In the genomic region with DNA sequence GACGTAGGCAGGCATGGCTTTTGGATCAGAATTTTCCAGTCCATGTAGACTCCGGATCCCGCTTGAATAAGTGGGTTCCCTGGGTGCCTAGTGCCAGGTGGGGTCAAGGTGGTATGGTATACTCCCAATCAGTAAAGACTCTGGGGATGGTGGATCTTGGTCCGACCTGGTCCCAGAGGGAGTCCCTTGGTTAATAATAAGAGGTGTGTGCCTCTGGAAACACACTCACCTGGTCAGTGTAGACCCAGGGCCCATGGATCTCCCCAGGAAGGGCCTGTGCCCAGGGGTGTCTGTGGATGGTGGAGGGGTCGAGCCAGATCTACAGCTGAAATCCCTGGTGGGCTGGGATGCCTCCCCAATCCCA, we compare ENCODE assay signal across 8 mouse cellular contexts. TPM values are rescaled to one million over a fixed set of nuclear protein-coding genes. Genes with fewer than 3 reads are reported as not detected.
DNase-seq lines count a peak whose midpoint lies in the region; ATAC-seq and TF ChIP-seq lines count a peak whose summit lies in the region.

No protein-coding gene starts in this region.

- H3K9me3 ChIP-seq in limb, embryonic 14.5 days (ENCODE audit: control insufficient read depth, low read length), result no peaks in the 10 kb centered on the region
- H3K9me3 ChIP-seq in stomach, embryonic 15.5 days, result no peaks in the 10 kb centered on the region

- no peak for DNase-seq in frontal cortex, postnatal 25 days (ENCODE audit: low spot score in 2 of 2)
- DNase-seq in spleen, adult 2 months (ENCODE audit: low read depth in 1 of 2, low spot score in 2 of 2), result no peak
- no peak for DNase-seq in spleen, postnatal 4 days (ENCODE audit: low spot score in 2 of 2)
- no peak for DNase-seq in limb, embryonic 14.5 days (ENCODE audit: low spot score)
- DNase-seq in right cerebral cortex, postnatal 14 days, result no peak
- no peak for DNase-seq in layer of hippocampus, postnatal 10 days (ENCODE audit: low spot score in 2 of 2)

- peak; percentile 5; the same call in 1 of the 2 replicates for ATAC-seq in frontal cortex, adult (ENCODE audit: low TSS enrichment)
- ATAC-seq in limb, embryonic 14.5 days (ENCODE audit: low FRiP score, low read depth), result no peak
- no peak for ATAC-seq in stomach, embryonic 15.5 days (ENCODE audit: insufficient read depth, low FRiP score, low read depth)

- no peak for TF ChIP-seq POLR2A in spleen, adult 2 months (IDR thresholded peaks at IDR 0.05; ENCODE audit: low read depth, low read length)
- TF ChIP-seq POLR2A in limb, embryonic 14.5 days (IDR thresholded peaks at IDR 0.05; ENCODE audit: borderline replicate concordance, extremely low read depth, insufficient read depth, insufficient read length), result no peak

- H3K4me3 ChIP-seq in spleen, adult 2 months (ENCODE audit: extremely low read depth, insufficient read depth, insufficient read length), result peak overlapping the region; percentile 97
- H3K4me3 ChIP-seq in limb, embryonic 14.5 days (replicated peaks; ENCODE audit: low read length), result peak overlapping the region; percentile 87
- H3K4me3 ChIP-seq in stomach, embryonic 15.5 days (replicated peaks), result peak overlapping the region; percentile 90

- peak overlapping the region; percentile 74; the same call in 1 of the 2 replicates for H3K27ac ChIP-seq in spleen, adult 2 months (ENCODE audit: insufficient read depth, low read length)
- H3K27ac ChIP-seq in limb, embryonic 14.5 days (replicated peaks; ENCODE audit: low read depth, low read length), result 0 out of 2 replicates have a peak overlapping the region, but pooled peaks have one; percentile 90
- peak overlapping the region; percentile 87 for H3K27ac ChIP-seq in stomach, embryonic 15.5 days

- H3K36me3 ChIP-seq in spleen, adult 2 months (ENCODE audit: control insufficient read depth, insufficient read depth, low read length), result peaks cover 10% of the 10 kb centered on the region
- peaks cover 29% of the 10 kb centered on the region for H3K36me3 ChIP-seq in limb, embryonic 14.5 days (ENCODE audit: control insufficient read depth, insufficient read depth, low read length)
- H3K36me3 ChIP-seq in stomach, embryonic 15.5 days, result peaks cover 25% of the 10 kb centered on the region

- peak overlapping the region; percentile 80 for H3K9ac ChIP-seq in limb, embryonic 14.5 days (ENCODE audit: low read depth, low read length, severe bottlenecking)
- H3K9ac ChIP-seq in stomach, embryonic 15.5 days, result peak overlapping the region; percentile 85

- 51% methylated on average over 5 of the region's 5 CpGs for WGBS in spleen, adult 2 months
- WGBS in limb, embryonic 14.5 days, result 50% methylated on average over 5 of the region's 5 CpGs
- 49% methylated on average over 5 of the region's 5 CpGs for WGBS in stomach, embryonic 15.5 days

- peaks cover 6% of the 10 kb centered on the region for H3K4me1 ChIP-seq in spleen, adult 2 months (ENCODE audit: control insufficient read depth, insufficient read depth, insufficient read length)
- peaks cover 19% of the 10 kb centered on the region for H3K4me1 ChIP-seq in limb, embryonic 14.5 days (ENCODE audit: control insufficient read depth, insufficient read depth, low read length)
- H3K4me1 ChIP-seq in stomach, embryonic 15.5 days, result peaks cover 19% of the 10 kb centered on the region

- no peak for TF ChIP-seq CTCF in spleen, adult 2 months (IDR thresholded peaks at IDR 0.05; ENCODE audit: extremely low read depth, insufficient read depth, insufficient read length, insufficient replicate concordance)

- H3K4me2 ChIP-seq in limb, embryonic 14.5 days (replicated peaks; ENCODE audit: low read depth, low read length, severe bottlenecking), result peak overlapping the region; percentile 90
- H3K4me2 ChIP-seq in stomach, embryonic 15.5 days, result peak overlapping the region; percentile 91

- H3K27me3 ChIP-seq in spleen, adult 2 months (ENCODE audit: control insufficient read depth, insufficient read depth, low read length), result no peaks in the 10 kb centered on the region
- H3K27me3 ChIP-seq in limb, embryonic 14.5 days (ENCODE audit: control insufficient read depth, insufficient read depth, low read length), result no peaks in the 10 kb centered on the region
- H3K27me3 ChIP-seq in stomach, embryonic 15.5 days (replicated peaks), result no peaks in the 10 kb centered on the region

RNA-seq across cellular contexts. Expression of a gene that starts 0.7 kb away (rescaled TPM):
- polyA plus RNA-seq in spleen, adult 2 months (2012; rRNA removed), result 15.5 and 15.9 TPM in 2 replicates
- polyA plus RNA-seq in limb, embryonic 14.5 days (2012; rRNA removed), result 34.1 and 34.7 TPM in 2 replicates
- polyA plus RNA-seq in limb, embryonic 14.5 days (2014; fragmentation: Nextera tagmentation; extraction: Ambion mirVana), result 19.2 and 23.2 TPM in 2 replicates
- 24.7 and 26.7 TPM in 2 replicates for polyA plus RNA-seq in stomach, embryonic 15.5 days (2015; fragmentation: Nextera tagmentation; extraction: Ambion mirVana)
- 10 to 100 TPM; 19.9 to 21.0 TPM for total RNA-seq in layer of hippocampus, postnatal 10 days (2021)

RNA-seq across cellular contexts. Expression of a gene that starts 0.8 kb away (rescaled TPM):
- polyA plus RNA-seq in spleen, adult 2 months (2012; rRNA removed), result 34.5 and 40.8 TPM in 2 replicates
- polyA plus RNA-seq in limb, embryonic 14.5 days (2012; rRNA removed), result 46.1 and 62.3 TPM in 2 replicates
- 31.5 and 33.9 TPM in 2 replicates for polyA plus RNA-seq in limb, embryonic 14.5 days (2014; fragmentation: Nextera tagmentation; extraction: Ambion mirVana)
- 26.5 and 27.0 TPM in 2 replicates for polyA plus RNA-seq in stomach, embryonic 15.5 days (2015; fragmentation: Nextera tagmentation; extraction: Ambion mirVana)
- 100 to 1,000 TPM in 1 of 2 experiments, 10 to 100 TPM in 1; 93.9 to 109 TPM for total RNA-seq in layer of hippocampus, postnatal 10 days (2021)

RNA-seq across cellular contexts. Expression of a gene that starts 11.0 kb away (rescaled TPM):
- 14.0 and 15.7 TPM in 2 replicates for polyA plus RNA-seq in spleen, adult 2 months (2012; rRNA removed)
- 27.3 and 34.2 TPM in 2 replicates for polyA plus RNA-seq in limb, embryonic 14.5 days (2012; rRNA removed)
- polyA plus RNA-seq in limb, embryonic 14.5 days (2014; fragmentation: Nextera tagmentation; extraction: Ambion mirVana), result 29.7 and 34.1 TPM in 2 replicates
- 23.9 and 26.8 TPM in 2 replicates for polyA plus RNA-seq in stomach, embryonic 15.5 days (2015; fragmentation: Nextera tagmentation; extraction: Ambion mirVana)
- total RNA-seq in layer of hippocampus, postnatal 10 days (2021), result 10 to 100 TPM; 37.7 to 45.8 TPM

RNA-seq across cellular contexts. Expression of a gene that starts 19.4 kb away (rescaled TPM):
- 5.3 and 5.7 TPM in 2 replicates for polyA plus RNA-seq in spleen, adult 2 months (2012; rRNA removed)
- polyA plus RNA-seq in limb, embryonic 14.5 days (2012; rRNA removed), result 41.4 and 46.0 TPM in 2 replicates
- 17.7 and 18.2 TPM in 2 replicates for polyA plus RNA-seq in limb, embryonic 14.5 days (2014; fragmentation: Nextera tagmentation; extraction: Ambion mirVana)
- polyA plus RNA-seq in stomach, embryonic 15.5 days (2015; fragmentation: Nextera tagmentation; extraction: Ambion mirVana), result 15.5 and 17.1 TPM in 2 replicates
- 10 to 100 TPM; 22.4 to 23.2 TPM for total RNA-seq in layer of hippocampus, postnatal 10 days (2021)

RNA-seq across cellular contexts. Expression of a gene that starts 19.4 kb away (rescaled TPM):
- 121 and 131 TPM in 2 replicates for polyA plus RNA-seq in spleen, adult 2 months (2012; rRNA removed)
- 245 and 269 TPM in 2 replicates for polyA plus RNA-seq in limb, embryonic 14.5 days (2012; rRNA removed)
- polyA plus RNA-seq in limb, embryonic 14.5 days (2014; fragmentation: Nextera tagmentation; extraction: Ambion mirVana), result 110 and 118 TPM in 2 replicates
- polyA plus RNA-seq in stomach, embryonic 15.5 days (2015; fragmentation: Nextera tagmentation; extraction: Ambion mirVana), result 120 and 132 TPM in 2 replicates
- total RNA-seq in layer of hippocampus, postnatal 10 days (2021), result 10 to 100 TPM; 88.8 to 97.7 TPM
